Mouse (Mus musculus) spleen, adult 18-20 months (tissue): ENCODE data around the gene Gbp2b.
"Not testable (repeated sequence)": the region's sequence is repeated elsewhere in the genome, so short reads cannot be mapped to it uniquely, and the experiment has no call there.

Experiments used
- DNase-seq, 2 experiments: peaks; one replicate each; pipeline ENCODE4 v3.0.0; 2022; ENCODE audit warnings: mixed read lengths in 2 of 2

Gene Gbp2b

GRCm38 (mm10) chr3:142620956-142621562 lies 26.4 kb downstream of the Gbp2b start:
- DNase-seq = no peak

- no peak for DNase-seq
Measured at GRCm38 (mm10) chr3:142630385-142630784, 35.7 kb downstream of the Gbp2b start.

- DNase-seq = peak; percentile 23 to 73
Measured at GRCm38 (mm10) chr3:142640201-142640600, 45.6 kb downstream of the Gbp2b start.

GRCm38 (mm10) chr3:142645949-142646348 lies 51.3 kb downstream of the Gbp2b start:
- DNase-seq = peak; percentile 18 to 75

- not testable (repeated sequence) for DNase-seq
Measured at GRCm38 (mm10) chr3:142647836-142648235, 53.2 kb downstream of the Gbp2b start.

- no peak for DNase-seq
Measured at GRCm38 (mm10) chr3:142650205-142650604, 55.6 kb downstream of the Gbp2b start.

GRCm38 (mm10) chr3:142664723-142665122 lies 70.1 kb downstream of the Gbp2b start:
- no peak for DNase-seq
